Mouse (Mus musculus) naive thymus-derived CD4-positive, alpha-beta T cell, adult 2 months (primary cell): ENCODE measurements at regions not wholly inside any gene's neighbourhood (a gene's known extent, or its start where the extent isn't known, plus 50 kb on each side); places are given as distances from the start of the nearest gene placed in this dataset.

Experiments
- DNase-seq: peaks from one replicate; pipeline ENCODE4 v3.0.0-alpha.2; 2011; ENCODE audit warnings: low read depth

DNA sequence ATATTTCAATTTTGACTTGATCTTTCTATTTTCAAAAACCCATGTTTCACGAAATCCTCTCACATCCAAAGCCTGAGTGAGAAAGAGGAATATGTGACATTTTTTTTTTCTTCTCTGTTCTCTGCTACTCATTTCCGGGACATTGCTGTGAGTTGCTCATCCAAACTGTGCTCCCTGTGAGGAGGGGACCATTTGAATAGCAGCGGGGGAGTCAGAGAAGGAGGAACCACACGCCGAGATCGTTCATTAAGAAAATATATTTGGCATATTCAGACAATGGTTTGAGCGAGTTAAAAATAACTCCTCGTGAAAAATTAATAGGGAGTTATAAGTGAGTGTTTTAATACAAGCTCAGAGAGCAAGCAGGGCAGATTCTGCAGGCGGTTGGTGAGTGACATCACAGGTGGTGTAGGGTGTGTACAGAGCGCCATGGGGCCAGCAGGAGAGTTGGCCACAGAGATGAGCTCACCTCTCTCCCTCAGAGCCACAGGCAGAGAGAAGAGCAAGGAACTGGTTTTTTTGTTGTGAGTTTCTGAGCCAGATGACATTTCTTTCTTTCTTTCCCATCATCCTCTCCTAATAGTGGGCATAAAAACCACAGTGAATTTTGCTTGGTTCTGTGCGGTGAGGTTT, 54.4 kb upstream of the Calcoco1 start:
- DNase-seq = no peak

- no peak for DNase-seq
Measured at GRCm38 (mm10) chr15:102780626-102781025, 58.6 kb upstream of the Calcoco1 start.

GRCm38 (mm10) chr15:102782988-102783799, 61.2 kb upstream of the Calcoco1 start:
- DNase-seq = no peak

GRCm38 (mm10) chr15:102785055-102785820, 63.3 kb upstream of the Calcoco1 start:
- DNase-seq = peak; percentile 53

DNA sequence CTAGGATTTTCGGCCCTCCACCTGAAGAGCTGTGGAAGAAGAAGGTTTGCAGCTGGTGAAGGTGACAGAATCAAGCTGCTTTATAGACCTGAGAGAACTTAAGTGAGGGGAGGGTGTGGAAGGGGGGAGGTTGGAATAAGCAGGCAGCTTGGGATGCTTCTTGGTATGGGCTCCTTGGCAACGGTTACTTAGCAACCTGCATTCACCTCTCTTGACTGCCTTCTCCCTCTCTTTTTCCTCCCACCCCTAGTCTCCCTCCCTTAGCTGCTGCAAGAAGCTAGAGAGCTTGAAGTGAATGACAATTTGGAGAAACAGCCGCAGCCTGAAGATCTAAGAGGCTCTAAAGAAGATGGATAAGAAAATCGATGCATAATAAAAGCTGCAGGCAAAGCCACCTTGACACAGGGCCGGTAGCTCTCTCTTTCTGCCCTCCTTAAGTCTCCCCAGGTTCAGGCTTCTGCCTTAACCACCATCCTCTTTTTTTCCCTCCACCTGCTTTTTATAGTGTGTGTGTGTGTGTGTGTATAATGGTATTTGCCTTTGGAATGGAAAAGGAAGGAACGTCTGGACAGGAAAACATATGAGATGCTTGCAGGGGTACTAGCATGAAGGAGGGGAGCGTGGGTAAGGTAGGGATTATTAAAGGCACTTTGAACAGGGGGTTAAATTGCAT, 67.0 kb upstream of the Calcoco1 start:
- no peak for DNase-seq

- DNase-seq = no peak
Measured at GRCm38 (mm10) chr15:102797020-102797618, 75.1 kb upstream of the Calcoco1 start.

DNA sequence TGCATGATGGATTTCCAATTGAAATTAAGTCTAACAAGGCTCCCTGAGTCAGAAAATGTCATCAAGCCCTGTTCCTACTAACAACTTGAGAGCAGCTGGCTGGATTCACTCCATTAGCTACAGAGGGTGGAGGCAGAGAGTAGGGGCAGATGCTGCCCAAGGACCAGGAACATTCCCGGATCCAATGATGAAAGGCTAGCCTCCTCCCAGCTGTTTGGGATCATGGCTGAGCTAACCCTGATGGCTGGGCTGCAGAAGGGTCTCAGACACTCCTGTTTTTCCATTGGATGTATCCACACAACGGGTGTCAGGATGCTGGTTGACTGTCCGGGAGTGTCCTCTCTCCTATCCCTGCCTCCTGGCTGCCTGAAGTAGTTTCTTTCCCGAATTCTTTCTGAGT, 78.1 kb upstream of the Calcoco1 start:
- no peak for DNase-seq

GRCm38 (mm10) chr15:102802265-102802813, 80.4 kb upstream of the Calcoco1 start:
- no peak for DNase-seq

DNA sequence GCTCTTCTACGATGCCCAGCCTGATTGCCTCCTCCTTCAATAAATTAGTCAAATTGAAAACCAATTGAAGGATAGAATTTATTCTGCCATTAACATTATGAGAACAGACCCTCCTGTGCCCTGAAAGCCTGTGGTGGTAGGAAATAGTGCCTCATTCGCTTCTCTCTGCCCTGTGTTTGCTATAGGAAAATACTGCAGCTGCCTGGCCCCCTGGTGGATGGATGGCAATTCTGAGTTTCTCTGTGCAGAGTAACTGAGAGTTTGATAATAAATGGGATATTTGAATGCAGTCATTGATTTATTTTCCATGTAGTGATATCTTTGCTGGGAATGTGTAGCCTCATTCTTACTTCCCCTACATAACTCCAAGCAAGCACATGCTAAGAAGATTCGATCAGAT, 85.4 kb upstream of the Calcoco1 start:
- DNase-seq = no peak

GRCm38 (mm10) chr15:102819181-102819580, 97.2 kb upstream of the Calcoco1 start:
- DNase-seq = no peak

- DNase-seq = no peak
Measured at GRCm38 (mm10) chr15:102839688-102840087, 81.2 kb upstream of the Hoxc13 start.

DNA sequence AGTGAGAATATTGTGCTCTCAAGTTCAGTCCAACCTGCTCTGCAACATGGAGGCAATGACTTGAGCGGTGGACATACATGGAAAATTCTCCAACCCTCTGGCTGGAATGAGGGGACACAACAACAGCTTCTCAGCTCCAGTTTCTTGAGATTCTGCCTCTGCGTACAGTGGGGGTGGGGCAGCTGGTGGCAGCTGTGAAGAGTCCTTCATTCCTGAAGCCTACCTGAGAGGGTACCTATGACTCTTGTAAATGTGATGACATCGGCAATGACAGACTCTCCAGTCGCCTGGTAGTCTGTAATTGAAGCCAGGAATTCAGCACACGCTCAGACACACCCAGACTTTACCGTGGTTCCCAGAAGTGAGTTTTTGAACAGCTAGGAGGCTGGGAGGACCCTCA, 58.5 kb upstream of the Hoxc13 start:
- no peak for DNase-seq

DNA sequence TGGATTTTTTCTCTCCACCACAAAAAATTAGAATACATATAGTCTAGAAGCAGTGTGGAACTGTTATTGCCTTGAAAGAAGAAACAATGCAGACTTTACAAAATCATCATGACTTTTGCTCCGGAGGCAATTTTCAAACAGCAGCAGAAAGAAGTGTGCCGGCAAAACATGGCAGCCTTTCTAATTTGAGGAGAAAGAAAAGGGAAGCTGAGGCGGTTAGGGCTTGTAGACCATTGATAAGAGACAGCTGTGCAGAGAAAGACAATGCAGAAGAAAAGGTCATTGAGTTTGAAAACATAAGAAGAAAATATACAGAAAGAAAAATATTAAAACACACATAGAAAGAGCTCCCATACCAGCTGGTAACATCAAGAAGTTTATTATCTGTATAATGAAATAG, 54.1 kb upstream of the Hoxc13 start:
- no peak for DNase-seq
